Mouse (Mus musculus) spleen, postnatal 4 days (tissue): ENCODE measurements at regions not wholly inside any gene's neighbourhood (a gene's known extent, or its start where the extent isn't known, plus 50 kb on each side); places are given as distances from the start of the nearest gene placed in this dataset.
"Not testable (repeated sequence)": the region's sequence is repeated elsewhere in the genome, so short reads cannot be mapped to it uniquely, and the experiment has no call there.

Experiments used
- DNase-seq, 2 experiments: peaks; one replicate each; pipeline ENCODE4 v3.0.0; 2022; ENCODE audit warnings: low spot score in 2 of 2

- no peak for DNase-seq
Measured at GRCm38 (mm10) chr10:96240591-96240990, 104.2 kb downstream of the Gm5426 start.

DNA sequence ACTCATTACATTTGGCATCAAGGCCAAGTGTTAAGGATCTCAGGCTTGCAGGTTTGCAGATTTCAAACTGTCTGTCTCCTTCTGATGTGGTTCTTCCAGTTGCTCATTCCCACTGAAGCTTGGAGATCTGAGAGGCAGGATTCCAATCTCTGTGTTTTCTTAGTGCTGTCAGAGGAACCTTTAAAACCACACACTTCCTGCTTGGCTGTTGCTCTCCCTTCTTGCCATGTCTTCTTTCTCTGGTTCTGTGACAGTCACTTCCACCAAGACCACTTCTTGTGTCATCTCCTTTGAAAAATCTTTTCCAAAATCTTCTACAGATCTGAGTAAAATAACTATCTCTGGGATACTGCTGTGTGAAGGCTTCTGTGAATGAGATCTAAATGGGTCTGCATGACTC is 117.3 kb downstream of the Gm5426 start:
- DNase-seq = no peak

- no peak for DNase-seq
Measured at GRCm38 (mm10) chr10:96254250-96254862, 118.0 kb downstream of the Gm5426 start.

GRCm38 (mm10) chr10:96257935-96258334 is 121.5 kb downstream of the Gm5426 start:
- no peak for DNase-seq

GRCm38 (mm10) chr10:96259242-96259641 is 122.8 kb downstream of the Gm5426 start:
- DNase-seq = no peak

- DNase-seq = no peak
Measured at GRCm38 (mm10) chr10:96259648-96260047, 123.2 kb downstream of the Gm5426 start.

- no peak for DNase-seq
Measured at GRCm38 (mm10) chr10:96263544-96263943, 127.1 kb downstream of the Gm5426 start.

DNA sequence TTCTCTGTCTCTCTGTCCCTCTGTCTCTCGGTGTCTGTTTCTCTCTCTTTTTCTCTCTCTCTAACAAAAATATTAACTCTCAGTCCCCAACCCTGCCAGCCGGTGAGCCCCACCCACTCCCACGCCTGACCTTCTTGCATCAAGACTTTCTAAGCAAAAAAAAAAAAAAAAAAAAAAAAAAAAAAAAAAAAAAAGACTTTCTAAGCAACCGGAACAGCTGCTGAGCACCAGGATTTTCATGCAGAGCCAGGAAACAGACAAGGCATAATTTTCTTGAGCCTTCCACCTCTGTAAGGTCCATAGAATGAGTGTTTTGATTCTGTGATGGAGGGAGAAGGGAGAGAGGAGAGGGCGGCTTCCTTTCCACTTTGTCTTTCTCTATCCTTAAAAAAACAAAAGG is 128.0 kb downstream of the Gm5426 start:
- DNase-seq = no peak

GRCm38 (mm10) chr10:96264866-96265265 is 128.5 kb downstream of the Gm5426 start:
- DNase-seq = no peak

DNA sequence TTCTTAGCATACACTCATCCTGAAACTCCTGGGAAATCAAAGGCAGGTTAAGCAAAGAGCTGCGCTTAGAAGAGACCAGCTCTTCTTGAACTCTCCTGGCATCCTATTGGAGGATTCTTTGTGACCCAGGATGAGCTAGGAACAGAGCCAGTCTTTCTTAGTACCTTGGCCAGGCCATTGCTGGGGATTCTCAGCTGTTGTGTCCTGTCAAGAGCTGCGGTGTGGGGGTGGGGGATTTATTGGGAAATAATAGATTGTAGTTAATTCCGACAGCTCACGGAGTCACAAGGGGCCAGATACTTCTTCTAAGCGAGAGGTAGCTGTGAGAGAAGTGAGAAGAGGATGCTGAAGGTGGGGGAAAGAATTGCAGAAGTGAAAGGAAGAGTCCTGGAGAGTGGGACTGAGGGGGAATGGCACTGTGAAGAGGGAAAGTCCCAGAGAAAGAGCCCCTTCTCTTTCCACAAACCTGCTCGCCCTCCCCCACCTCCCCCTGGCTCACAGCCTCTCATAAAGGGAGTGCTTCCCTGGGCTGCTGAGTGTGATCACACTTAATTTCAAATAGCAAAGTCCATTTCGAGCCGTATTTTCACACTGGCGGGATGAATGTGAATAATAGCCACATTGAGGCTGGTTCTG is 129.8 kb downstream of the Gm5426 start:
- no peak for DNase-seq

- DNase-seq = no peak
Measured at GRCm38 (mm10) chr10:96267603-96268002, 131.2 kb downstream of the Gm5426 start.

- peak in 1 of 2 experiments; percentile 18 for DNase-seq
Measured at GRCm38 (mm10) chr10:96273607-96274365, 137.4 kb downstream of the Gm5426 start.

DNA sequence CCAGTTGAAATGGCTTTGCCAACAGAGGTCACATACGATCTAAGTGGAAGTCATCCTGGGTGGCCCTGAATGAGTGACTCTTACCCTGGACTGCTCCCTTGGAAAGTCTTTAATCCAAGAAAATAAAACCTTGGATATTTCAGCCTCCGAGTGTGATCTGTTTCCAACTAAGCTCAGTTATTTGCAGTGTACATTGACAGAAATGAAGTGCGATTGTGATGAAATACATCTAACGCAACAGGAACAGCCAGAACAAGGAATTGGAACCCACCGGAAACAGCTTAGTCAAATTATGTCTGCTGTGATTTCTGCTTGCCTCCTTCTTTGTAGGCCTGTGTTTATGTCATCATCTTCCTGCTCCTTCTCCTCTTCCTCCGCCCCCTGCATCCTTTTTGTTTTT is 143.7 kb downstream of the Gm5426 start:
- no peak for DNase-seq

DNA sequence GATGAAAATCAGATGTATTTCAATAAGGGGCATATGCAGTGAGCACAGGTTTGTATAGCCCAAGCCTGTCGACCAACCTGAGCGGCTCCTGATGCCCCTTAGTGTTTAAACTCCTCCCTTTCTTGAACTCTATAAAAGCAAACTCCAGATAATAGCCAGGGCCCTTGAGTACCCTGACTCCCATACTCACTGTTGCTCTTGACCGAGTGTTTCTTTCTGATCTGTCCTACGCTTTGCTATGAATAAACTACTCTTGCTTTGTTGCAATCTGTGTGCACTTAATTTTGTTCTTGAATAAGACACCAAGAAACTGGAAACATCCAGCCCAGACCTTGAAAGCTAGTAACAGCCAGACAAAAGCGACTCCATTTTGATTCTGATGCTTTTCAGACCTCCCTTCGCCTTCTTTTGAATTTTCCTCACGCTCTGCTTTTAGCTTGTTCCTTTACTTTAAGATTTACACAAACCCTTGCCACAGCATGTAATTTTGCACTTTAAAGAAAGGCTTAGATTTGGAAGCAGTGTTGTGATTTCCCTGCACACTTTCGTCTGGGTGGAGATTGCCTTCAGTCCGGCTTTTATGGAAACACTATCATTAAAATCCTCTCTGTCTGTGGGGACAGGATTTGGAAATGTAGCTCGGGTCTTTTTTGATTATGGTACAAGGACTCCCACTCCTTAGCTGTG is 149.1 kb downstream of the Gm5426 start:
- no peak for DNase-seq

DNA sequence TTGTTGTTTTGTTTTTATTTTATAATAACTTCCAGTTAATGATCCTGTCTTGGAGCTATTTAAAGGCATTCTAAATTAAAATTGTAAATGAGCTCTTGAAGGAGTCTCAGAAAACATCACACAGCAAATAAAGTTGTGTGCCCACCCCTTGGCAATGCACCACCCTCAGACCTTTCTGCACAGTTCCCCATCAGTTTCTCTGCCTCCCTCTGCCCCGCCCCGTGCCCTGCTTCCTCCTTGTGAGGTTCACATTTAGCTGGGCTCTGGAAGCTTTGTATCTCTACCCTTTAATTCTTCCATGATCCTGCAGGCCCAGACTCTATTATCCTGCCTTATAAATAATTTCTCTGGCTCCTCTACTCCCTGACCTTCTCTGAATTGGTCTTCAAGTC is 149.7 kb downstream of the Gm5426 start:
- DNase-seq = peak in 1 of 2 experiments; percentile 25

GRCm38 (mm10) chr10:96289005-96289404 is 152.6 kb downstream of the Gm5426 start:
- DNase-seq = not testable (repeated sequence)

DNA sequence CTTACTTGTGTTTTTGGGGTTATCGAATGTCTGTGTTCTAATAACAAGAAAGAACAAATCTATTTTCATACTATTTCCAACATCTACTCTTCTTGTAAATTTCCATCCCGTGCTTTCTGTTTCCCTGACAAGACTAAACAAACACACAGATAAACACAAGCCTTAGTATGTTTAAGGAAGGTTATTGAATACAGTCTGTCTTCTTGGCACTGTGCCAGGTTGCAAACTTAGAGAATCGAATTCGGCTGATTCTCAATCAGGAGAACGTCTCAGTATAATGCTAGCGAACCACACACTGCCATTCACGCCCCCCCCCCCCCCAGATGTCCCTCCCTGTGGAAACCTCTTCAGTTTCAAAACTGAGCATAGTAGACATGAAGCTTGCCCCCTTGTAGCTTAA is 157.2 kb downstream of the Gm5426 start:
- no peak for DNase-seq

DNA sequence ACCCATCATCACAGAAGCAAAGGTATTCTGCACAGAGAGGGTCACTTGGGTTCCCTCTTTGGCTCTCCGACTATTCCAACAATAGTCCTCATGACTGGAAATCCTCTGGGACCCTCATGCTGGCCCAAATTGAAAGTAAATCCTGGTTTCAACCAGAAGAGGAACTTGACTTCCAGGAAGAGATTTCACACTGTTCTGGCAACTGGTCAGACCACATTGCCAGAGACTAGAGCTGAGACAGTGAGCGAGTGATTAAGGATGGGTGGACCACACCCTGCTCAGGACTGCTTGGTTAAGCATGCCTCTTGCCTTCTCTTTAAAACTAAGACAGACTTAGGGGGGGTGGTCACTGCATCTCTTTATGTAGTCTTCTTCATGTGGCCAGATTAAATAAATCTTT is 158.3 kb downstream of the Gm5426 start:
- no peak for DNase-seq

DNA sequence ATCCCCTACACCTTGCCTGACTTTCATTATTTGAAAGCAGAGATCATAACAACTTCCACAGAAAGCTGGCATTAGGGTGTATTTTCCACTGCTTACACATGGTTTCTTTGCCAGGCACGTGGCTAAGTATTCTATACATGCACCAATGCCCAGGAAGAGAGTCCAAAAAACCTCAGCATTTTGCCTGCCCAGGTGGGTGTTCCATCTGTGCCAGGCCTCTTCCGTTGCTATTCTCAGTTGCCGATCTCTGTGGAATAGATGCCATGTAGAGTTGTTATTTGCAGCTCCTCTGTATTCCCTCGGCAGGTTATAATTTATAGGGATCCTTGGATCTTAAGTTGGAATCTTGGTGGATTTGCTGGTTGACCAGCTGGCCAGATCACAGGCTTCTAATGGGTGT is 161.3 kb downstream of the Gm5426 start:
- DNase-seq = no peak

DNA sequence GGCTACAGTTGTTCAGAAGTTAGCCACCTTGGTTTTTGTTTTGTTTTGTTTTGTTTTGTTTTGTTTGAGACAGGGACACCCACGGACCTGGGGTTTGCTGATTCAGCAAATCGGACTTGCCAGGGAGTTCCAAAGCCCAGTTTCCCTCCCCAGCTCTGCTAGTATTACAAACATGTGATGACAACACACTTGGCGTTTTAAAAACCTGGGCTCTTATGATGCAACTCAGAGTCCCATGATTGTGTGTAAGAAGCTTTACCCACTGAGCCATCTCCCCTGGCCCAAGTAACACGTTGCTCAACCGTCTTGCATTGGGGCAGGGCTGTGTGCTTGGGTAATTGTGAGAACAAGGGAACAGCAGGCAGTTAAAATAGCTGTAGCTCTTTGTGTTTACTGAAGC is 162.2 kb downstream of the Gm5426 start:
- DNase-seq = no peak

- DNase-seq = no peak
Measured at GRCm38 (mm10) chr10:96305701-96306100, 169.3 kb downstream of the Gm5426 start.

DNA sequence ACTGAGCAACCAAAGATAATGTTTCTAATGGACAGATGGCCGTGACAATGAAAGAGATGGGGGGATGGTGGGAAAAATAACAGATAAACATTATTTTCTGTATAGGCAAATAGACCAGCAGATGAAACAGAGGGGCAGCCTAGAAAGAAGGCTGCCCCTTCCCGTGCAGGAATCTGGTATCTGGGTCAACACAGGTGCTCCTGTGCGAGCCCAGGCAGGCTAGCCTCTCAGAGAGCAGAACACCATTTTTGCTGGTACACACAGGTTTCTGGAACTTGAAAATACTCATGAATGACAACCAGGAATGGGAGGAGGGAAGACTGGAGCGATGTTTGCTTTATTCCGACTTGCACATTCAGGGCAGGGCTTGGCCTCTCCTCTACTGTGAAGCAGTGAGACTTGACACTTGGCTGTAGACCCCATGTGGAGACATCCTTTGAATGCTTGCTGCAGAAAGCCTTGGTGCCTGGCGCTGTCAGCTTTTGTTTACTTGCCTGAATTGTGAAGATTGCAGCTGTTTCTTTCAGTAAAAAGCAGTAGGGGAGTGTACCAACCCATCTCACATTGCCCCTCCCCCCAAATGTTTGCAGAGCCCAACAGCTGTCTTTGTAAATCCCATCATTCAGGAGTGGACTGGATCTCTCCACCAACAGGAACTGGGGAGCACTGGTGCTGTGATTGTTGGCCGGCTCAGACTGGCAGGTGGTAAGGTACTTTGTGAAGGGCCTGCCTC is 172.5 kb downstream of the Gm5426 start:
- DNase-seq = no peak
